In the genomic region with DNA sequence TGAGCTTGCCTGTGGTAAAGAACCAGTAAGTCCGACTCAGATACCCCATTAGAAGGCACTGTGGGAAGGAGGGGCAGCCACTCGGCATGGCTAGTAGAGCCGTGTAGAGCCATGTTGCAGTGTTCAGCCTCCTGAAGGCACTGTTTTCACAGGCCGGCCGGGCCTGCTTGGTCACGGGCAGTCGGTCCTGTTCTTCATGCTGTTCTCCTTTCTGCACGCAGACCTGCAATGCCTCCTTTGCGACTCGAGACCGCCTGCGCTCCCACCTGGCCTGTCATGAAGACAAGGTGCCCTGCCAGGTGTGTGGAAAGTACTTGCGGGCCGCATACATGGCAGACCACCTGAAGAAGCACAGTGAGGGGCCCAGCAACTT, we compare ENCODE assay signal across 14 mouse cellular contexts.
"Had no signal": no experiment of that assay in that cellular context is flagged by ENCODE, and none has a peak within 500 bp of the region (broad histone marks: within the 10 kb centered on the region; RNA-seq: fewer than 3 reads in every experiment).

No protein-coding gene starts in this region.

- H3K4me2 ChIP-seq: limb, embryonic 13.5 days; liver, embryonic 13.5 days; midbrain, embryonic 11.5 days; midbrain, embryonic 15.5 days had no signal

- ATAC-seq: lung, postnatal 0 days; midbrain, embryonic 15.5 days had no signal

- DNase-seq: kidney, adult 11 months; kidney, postnatal 10 days; kidney, postnatal 4 days; left cerebral cortex, postnatal 4 days; liver, embryonic 13.5 days; lung, adult 2 months; lung, postnatal 36 days; right cerebral cortex, adult 18-20 months; right cerebral cortex, postnatal 25 days had no signal

- H3K27me3 ChIP-seq: limb, embryonic 13.5 days; liver, embryonic 13.5 days; midbrain, embryonic 15.5 days had no signal

- H3K9me3 ChIP-seq: limb, embryonic 13.5 days; liver, embryonic 13.5 days; midbrain, embryonic 15.5 days had no signal

- H3K4me3 ChIP-seq: layer of hippocampus, adult 2 months; limb, embryonic 13.5 days; liver, embryonic 13.5 days; midbrain, embryonic 15.5 days had no signal

- H3K9ac ChIP-seq: limb, embryonic 13.5 days; liver, embryonic 13.5 days; midbrain, embryonic 15.5 days had no signal

- H3K27ac ChIP-seq: layer of hippocampus, adult 2 months; limb, embryonic 13.5 days; liver, embryonic 13.5 days; midbrain, embryonic 15.5 days had no signal
